Mouse (Mus musculus) liver, postnatal 0 days (tissue): Measurements from ENCODE around the gene Zdhhc19.

Experiments
- CTCF ChIP-seq: sonication (generic); IDR thresholded peaks from 2 replicates; pipeline ENCODE4 v1.5.1; 2016; ENCODE audit warnings: antibody characterized with exemption, low read depth
- EP300 ChIP-seq: IDR thresholded peaks from 2 replicates; pipeline ENCODE4 v1.6.1; 2016; ENCODE audit warnings: antibody characterized with exemption, low read depth, mild to moderate bottlenecking

DNA sequence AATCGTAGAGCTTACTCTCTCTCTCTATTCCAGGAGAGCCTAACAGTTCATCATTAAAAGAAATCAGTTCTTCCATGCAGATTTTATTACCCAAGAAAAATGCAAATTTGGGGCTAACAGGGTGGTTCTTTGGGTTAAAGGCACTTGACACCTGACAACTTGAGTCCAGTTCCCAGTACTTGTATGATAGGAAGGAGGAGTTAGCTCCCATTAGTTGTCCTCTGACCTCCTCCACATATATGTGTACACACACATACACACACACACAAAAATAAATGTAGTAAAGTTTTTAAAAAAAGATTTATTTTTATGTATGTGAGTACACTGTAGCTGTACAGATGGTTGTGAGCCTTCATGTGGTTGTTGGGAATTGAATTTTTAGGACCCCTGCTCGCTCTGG lies 45.9 kb upstream of the Zdhhc19 start:
- TF ChIP-seq CTCF (no peak), EP300 (no peak)
